Mouse (Mus musculus) G1E (cell line): ENCODE measurements around the gene Efna3. TPM values are rescaled to one million over a fixed set of nuclear protein-coding genes. Genes with fewer than 3 reads are reported as not detected.

Source experiments
- ATAC-seq: 2 replicates; pipeline ENCODE4 v1.8.0; 2016; ENCODE audit warnings: mild to moderate bottlenecking; ENCODE audit not compliant: insufficient number of reproducible peaks, poor library complexity, low FRiP score, severe bottlenecking; ENCODE audit errors: extremely low read depth
- DNase-seq: peaks from one replicate; pipeline ENCODE4 v3.0.0; 2012; ENCODE audit warnings: low spot score
- H3K27me3 ChIP-seq: 2 replicates; pipeline ENCODE4 v1.6.1; 2012; ENCODE audit warnings: mild to moderate bottlenecking, low read length, inconsistent platforms; ENCODE audit not compliant: insufficient read depth
- H3K36me3 ChIP-seq: replicated peaks from 2 replicates; pipeline ENCODE3; 2012; ENCODE audit warnings: mild to moderate bottlenecking, inconsistent platforms
- H3K4me1 ChIP-seq: 2 replicates; pipeline ENCODE4 v1.6.1; 2012; ENCODE audit warnings: low read depth, low read length, inconsistent platforms, mixed read lengths; ENCODE audit not compliant: insufficient read depth
- H3K4me3 ChIP-seq: 2 replicates; pipeline ENCODE4 v1.5.1; 2012; ENCODE audit warnings: low read depth, mild to moderate bottlenecking, inconsistent platforms, low read length, moderate library complexity, mixed read lengths
- H3K9me3 ChIP-seq: replicated peaks from 2 replicates; pipeline ENCODE4 v1.6.1; 2012; ENCODE audit warnings: inconsistent platforms
- CTCF ChIP-seq: IDR thresholded peaks from 2 replicates; pipeline ENCODE4 v1.5.1; 2012; ENCODE audit warnings: low read depth, low read length, inconsistent platforms, mixed read lengths
- GATA1 ChIP-seq: IDR thresholded peaks from 2 replicates; pipeline ENCODE4 v1.6.1; 2012; ENCODE audit warnings: borderline replicate concordance, low read length, inconsistent platforms, mixed read lengths
- GATA2 ChIP-seq: IDR thresholded peaks from 2 replicates; pipeline ENCODE4 v1.6.1; 2012; ENCODE audit warnings: low read depth, low read length, inconsistent platforms, borderline replicate concordance
- POLR2AphosphoS5 ChIP-seq: IDR thresholded peaks from 2 replicates; pipeline ENCODE4 v1.6.1; 2012; ENCODE audit warnings: low read depth, low read length, inconsistent platforms; ENCODE audit not compliant: insufficient replicate concordance
- TAL1 ChIP-seq: conservative IDR thresholded peaks from 2 replicates; pipeline ENCODE4 v1.6.1; 2012; ENCODE audit warnings: low read depth, low read length, inconsistent platforms, mixed read lengths
- polyA plus RNA-seq: library from polyadenylated mRNA; stranded (reverse); fragments of >175 nt; gene quantifications from 2 replicates; pipeline ENCODE4 v1.2.3, GENCODE M21; 2012
- total RNA-seq, 2 experiments: library from RNA; stranded (forward) in 1 of 2; stranded (reverse) in 1 of 2; fragments of 200-1000 nt in 1 of 2; fragments of >200 nt in 1 of 2; fragmentation: Nextera tagmentation in 1 of 2; gene quantifications; 2 replicates each; pipeline ENCODE4 v1.2.3; 2014 to 2017

Gene Efna3
- total and polyA plus RNA-seq, 3 experiments, result not detected

DNA sequence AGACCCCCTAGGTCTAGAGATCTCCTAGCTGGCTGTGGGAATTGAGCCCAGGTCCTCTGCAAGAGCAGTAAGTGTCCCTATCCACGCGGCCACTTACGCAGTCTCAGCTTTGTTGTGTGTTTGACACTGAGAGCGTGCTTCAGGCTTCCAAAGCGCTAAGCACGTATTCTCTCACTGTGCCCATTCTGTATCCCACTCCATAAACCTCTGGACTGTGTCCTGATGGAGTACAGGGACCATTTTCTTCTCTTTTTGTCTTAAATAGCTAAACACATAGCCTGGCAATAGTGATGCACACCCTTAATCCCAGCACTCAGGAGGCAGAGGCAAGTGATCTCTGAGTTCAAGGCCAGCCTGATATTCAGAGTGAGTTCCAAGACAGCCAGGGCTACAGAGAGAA is 23.9 kb downstream of the Efna3 start:
- H3K27me3 ChIP-seq, result peaks cover 39% of the 10 kb centered on the region
- H3K4me3 ChIP-seq, result no peak overlapping the region
- no peaks in the 10 kb centered on the region for H3K4me1 ChIP-seq
- H3K9me3 ChIP-seq, result no peaks in the 10 kb centered on the region
- ATAC-seq, result no peak
- H3K36me3 ChIP-seq, result no peaks in the 10 kb centered on the region
- DNase-seq, result no peak
- TF ChIP-seq TAL1 (no peak), GATA2 (no peak), GATA1 (no peak), POLR2AphosphoS5 (no peak), CTCF (no peak)

DNA sequence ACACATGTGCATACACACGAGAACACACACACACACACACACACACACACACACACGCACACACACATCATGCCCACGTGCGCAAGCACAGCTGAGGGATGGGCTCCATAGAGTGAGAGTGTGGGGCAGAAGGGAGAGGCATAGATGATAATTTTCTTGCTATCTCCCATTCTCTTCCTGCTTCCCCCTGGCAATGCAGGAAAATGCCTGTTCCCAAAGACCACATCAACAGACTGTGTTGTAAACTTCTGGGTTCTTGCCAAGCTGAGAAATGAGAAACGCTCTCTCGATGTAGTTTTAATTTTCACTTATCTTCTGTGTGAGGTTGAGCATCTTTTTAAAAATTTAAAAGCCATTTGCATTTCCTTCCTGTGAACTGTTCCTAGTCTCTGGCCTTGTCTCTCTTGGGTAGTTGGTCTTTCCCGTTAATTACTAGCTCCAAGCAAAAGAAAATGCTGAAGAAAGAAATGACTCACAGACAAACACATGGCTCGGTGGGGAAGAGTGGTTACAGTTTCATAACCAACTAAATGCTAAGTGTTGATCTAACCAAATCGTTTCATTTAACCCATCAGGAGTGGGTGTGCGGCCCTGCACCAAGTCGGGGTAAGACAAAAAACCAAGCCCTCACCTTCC is 25.9 kb downstream of the Efna3 start:
- no peaks in the 10 kb centered on the region for H3K9me3 ChIP-seq
- H3K27me3 ChIP-seq, result peaks cover 53% of the 10 kb centered on the region
- DNase-seq, result no peak
- TF ChIP-seq TAL1 (no peak), CTCF (no peak), GATA2 (no peak), GATA1 (no peak), POLR2AphosphoS5 (no peak)
- no peak overlapping the region for H3K4me3 ChIP-seq
- ATAC-seq, result no peak
- no peaks in the 10 kb centered on the region for H3K36me3 ChIP-seq
- H3K4me1 ChIP-seq, result no peaks in the 10 kb centered on the region

DNA sequence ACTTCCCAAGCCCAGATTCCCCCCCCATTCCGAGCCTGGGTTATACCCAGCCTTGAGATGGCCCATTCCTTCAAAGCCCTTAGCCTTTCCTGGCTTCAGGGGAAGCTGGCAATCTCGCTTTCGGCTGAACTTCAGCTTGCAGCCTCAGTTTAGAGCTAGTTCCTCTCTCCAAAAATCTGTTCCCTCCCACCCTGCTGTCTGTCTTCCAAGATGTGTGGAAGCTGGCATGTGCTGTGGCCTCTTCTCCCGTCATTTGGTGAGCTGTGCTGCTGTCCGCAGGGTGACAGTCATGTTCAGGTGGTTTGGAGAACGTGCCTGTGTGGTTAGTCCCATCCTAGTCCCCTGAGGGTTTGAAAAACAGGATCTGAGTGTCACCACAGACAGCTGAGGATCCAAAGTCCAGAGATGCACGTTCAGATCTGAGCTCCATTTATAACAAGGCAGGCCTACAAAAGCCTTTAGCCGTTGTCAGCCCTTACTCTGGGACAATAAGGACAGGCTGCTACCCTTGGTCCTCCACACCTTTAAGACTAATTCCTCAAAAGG is 27.0 kb downstream of the Efna3 start:
- ATAC-seq (no peak), DNase-seq (no peak)
- Histone ChIP-seq H3K36me3 (no peaks in the 10 kb centered on the region), H3K9me3 (no peaks in the 10 kb centered on the region), H3K4me1 (no peaks in the 10 kb centered on the region), H3K27me3 (peaks cover 57% of the 10 kb centered on the region), H3K4me3 (no peak overlapping the region)
- no peak for TF ChIP-seq TAL1
- no peak for TF ChIP-seq CTCF
- no peak for TF ChIP-seq POLR2AphosphoS5
- TF ChIP-seq GATA2, result no peak
- TF ChIP-seq GATA1, result no peak

DNA sequence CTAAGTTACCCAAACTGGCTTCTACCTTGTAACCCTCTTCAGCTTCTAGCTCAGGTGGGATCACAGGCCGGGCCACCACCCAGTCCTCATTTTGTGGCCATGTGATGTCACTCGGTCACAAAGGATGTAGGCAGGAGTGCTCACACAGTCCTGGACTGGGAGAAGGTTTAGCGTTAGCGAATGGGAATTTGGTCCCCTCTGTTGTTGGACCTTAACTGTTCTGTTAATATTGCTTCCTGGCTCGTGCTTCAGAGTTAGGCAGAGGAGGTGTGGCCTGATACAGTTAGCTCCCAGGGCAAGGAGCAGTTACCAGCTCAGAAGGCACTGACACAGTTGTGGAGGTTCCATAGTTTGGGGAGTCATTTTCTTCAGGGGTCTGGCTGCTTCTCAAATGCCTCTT is 28.6 kb downstream of the Efna3 start:
- Histone ChIP-seq H3K4me3 (no peak overlapping the region), H3K27me3 (peaks cover 52% of the 10 kb centered on the region), H3K36me3 (no peaks in the 10 kb centered on the region), H3K9me3 (no peaks in the 10 kb centered on the region), H3K4me1 (no peaks in the 10 kb centered on the region)
- TF ChIP-seq POLR2AphosphoS5 (no peak), TAL1 (no peak), CTCF (no peak), GATA1 (no peak), GATA2 (no peak)
- ATAC-seq (no peak), DNase-seq (no peak)

DNA sequence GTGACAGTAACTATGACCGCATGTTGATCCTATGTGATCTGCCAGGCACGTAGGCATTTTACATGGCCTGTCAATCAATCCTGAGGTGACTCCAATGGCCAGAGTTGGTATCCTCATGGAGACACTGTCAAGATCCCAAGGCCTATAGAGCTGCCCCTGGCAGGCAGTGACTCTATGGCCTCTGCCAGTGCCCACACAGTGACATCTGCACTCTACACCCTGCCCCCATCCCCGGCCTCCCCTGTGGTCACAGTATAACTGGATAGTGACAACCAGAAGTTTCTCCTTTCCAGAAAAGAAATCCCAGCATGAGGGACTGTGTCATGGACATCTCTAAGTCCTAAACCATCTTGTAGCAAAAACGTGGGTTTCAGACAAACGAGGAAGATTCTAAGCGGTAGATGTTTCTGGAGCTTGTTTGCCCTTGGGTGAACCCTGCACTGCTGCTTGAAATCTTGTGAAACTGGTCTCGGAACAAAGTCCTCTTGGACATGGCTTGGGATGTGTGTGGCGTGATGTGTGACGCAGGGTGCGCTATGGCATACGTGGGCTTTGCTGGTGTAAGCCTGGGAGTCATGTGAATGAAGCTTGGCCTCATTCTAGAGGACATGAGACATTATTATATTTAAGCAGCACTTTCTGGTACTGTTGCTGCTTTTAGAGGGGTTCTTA is 29.4 kb downstream of the Efna3 start:
- TF ChIP-seq POLR2AphosphoS5 (no peak), TAL1 (no peak), GATA1 (no peak), CTCF (no peak), GATA2 (no peak)

DNA sequence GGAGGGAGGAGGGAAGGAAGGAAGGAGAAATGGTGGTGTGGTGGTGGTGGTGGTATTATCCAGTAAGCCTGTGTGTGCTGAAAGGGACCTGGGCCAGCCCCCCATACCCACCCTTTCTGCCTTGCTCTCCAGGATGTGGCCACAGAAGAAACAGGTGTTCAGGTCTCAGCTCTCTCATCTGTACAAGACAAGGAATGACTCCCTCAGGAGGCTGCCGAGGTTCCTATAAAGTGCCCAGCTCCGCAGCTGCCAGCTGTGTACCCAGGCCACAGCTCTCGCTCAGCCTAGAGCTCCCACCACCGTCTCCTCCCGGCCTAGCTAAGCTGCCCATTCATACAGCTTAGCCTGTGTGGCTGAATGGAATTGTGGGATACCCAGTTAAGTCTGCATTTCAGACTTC is 30.5 kb downstream of the Efna3 start:
- Histone ChIP-seq H3K9me3 (no peaks in the 10 kb centered on the region), H3K36me3 (no peaks in the 10 kb centered on the region), H3K27me3 (peaks cover 64% of the 10 kb centered on the region), H3K4me1 (no peaks in the 10 kb centered on the region), H3K4me3 (no peak overlapping the region)
- ATAC-seq, result no peak
- no peak for DNase-seq
- no peak for TF ChIP-seq GATA1
- no peak for TF ChIP-seq CTCF
- TF ChIP-seq TAL1, result no peak
- TF ChIP-seq POLR2AphosphoS5, result no peak
- no peak for TF ChIP-seq GATA2

More for the DNA sequence above, 29.4 kb downstream of the Efna3 start:
- Histone ChIP-seq H3K27me3 (peaks cover 56% of the 10 kb centered on the region), H3K4me1 (no peaks in the 10 kb centered on the region), H3K4me3 (no peak overlapping the region), H3K9me3 (no peaks in the 10 kb centered on the region), H3K36me3 (no peaks in the 10 kb centered on the region)
- ATAC-seq, result no peak
- DNase-seq, result no peak
